Mouse (Mus musculus) spleen, adult 2 months (tissue): ENCODE results near the gene Map3k21.

Experiments
- CTCF ChIP-seq: fragments of 200-500 bp; IDR thresholded peaks from 2 replicates; pipeline ENCODE4 v1.5.1; 2011; ENCODE audit warnings: mild to moderate bottlenecking, inconsistent platforms; ENCODE audit not compliant: insufficient read depth, insufficient read length, insufficient replicate concordance; ENCODE audit errors: extremely low read depth
- POLR2A ChIP-seq: fragments of 200-500 bp; IDR thresholded peaks from 2 replicates; pipeline ENCODE4 v1.6.1; 2011; ENCODE audit warnings: low read depth, low read length, inconsistent platforms

DNA sequence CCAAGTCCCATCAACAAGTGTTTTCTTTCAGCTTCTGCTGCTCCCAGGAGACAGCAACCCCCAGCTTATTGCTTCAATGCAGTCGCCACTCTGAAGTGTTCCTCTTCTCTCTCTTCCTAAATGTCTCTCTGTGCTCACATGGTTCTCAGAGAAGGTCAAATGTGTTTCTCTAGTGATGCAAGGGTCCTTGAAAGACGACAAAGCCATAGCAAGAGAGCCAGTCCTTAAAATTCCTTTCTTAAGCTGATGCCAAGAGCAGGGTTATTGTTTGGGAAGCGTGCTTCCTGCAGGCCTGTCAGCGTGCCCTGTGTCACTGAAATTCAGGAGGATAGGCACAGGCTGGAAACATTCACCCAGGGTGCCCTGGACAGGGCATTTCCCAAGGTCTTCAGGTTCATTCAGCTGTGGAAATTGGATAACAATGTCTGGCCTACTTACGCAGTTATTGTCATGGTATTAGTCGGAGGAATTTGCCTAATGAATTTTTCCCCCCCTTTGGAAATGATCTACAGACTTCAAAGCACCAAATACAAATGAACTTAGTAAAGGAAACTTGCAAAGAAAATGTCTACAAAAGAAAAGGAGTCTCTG, 76.8 kb downstream of the Map3k21 start:
- TF ChIP-seq CTCF, result no peak
- TF ChIP-seq POLR2A, result no peak
